Mouse (Mus musculus) thymus, adult 2 months (tissue): Measurements from ENCODE around the gene Wdr95. TPM values are rescaled to one million over a fixed set of nuclear protein-coding genes. Genes with fewer than 3 reads are reported as not detected.

Source experiments
- DNase-seq: peaks from one replicate; pipeline ENCODE4 v3.0.0; 2021
- H3K27ac ChIP-seq: fragments of 200-500 bp; 2 replicates; pipeline ENCODE4 v1.5.1; 2012; ENCODE audit warnings: low read length, control low read depth; ENCODE audit not compliant: control insufficient read depth, insufficient read depth
- H3K27me3 ChIP-seq: fragments of 200-500 bp; 2 replicates; pipeline ENCODE4 v1.6.1; 2012; ENCODE audit warnings: mild to moderate bottlenecking, low read length, moderate library complexity, mixed read lengths; ENCODE audit not compliant: control insufficient read depth, insufficient read depth
- H3K36me3 ChIP-seq: fragments of 200-500 bp; 2 replicates; pipeline ENCODE4 v1.6.1; 2012; ENCODE audit warnings: mild to moderate bottlenecking, low read length, moderate library complexity; ENCODE audit not compliant: control insufficient read depth, insufficient read depth
- H3K4me1 ChIP-seq: fragments of 200-500 bp; replicated peaks from 2 replicates; pipeline ENCODE4 v1.6.1; 2012; ENCODE audit warnings: low read length; ENCODE audit not compliant: control insufficient read depth, insufficient read depth
- H3K4me3 ChIP-seq: fragments of 200-500 bp; 2 replicates; pipeline ENCODE4 v1.5.1; 2012; ENCODE audit warnings: mild to moderate bottlenecking, low read length, control low read depth, moderate library complexity; ENCODE audit not compliant: control insufficient read depth, insufficient read depth
- CTCF ChIP-seq: fragments of 200-500 bp; IDR thresholded peaks from 2 replicates; pipeline ENCODE4 v1.5.1; 2012; ENCODE audit warnings: mild to moderate bottlenecking, control low read depth, low read length, moderate library complexity, borderline replicate concordance; ENCODE audit not compliant: control insufficient read depth, poor library complexity, insufficient read depth; ENCODE audit errors: extremely low read depth
- POLR2A ChIP-seq: fragments of 200-500 bp; IDR thresholded peaks from 2 replicates; pipeline ENCODE4 v1.6.1; 2012; ENCODE audit warnings: mild to moderate bottlenecking, low read length, control low read depth, moderate library complexity; ENCODE audit not compliant: control insufficient read depth, poor library complexity, insufficient read depth; ENCODE audit errors: extremely low read depth
- WGBS: fragments of 180-500 bp; shearing (Covaris S2); methylation state at CpG from one replicate; pipeline ENCODE4 v1.1.7; 2018; 5-methylcytosine and 5-hydroxymethylcytosine counted together
- polyA plus RNA-seq: library from polyadenylated mRNA; depleted of rRNA; stranded (reverse); fragments of >200 nt; gene quantifications from 2 replicates; pipeline ENCODE4 v1.2.3, GENCODE M21; 2012

Gene Wdr95
- polyA plus RNA-seq, 1 experiment, result 0.31 TPM

GRCm38 (mm10) chr5:149489136-149489535, 39.3 kb upstream of the Wdr95 start:
- H3K27me3 ChIP-seq, result no peaks in the 10 kb centered on the region
- DNase-seq, result no peak
- WGBS, result 92% methylated on average over 11 of the region's 11 CpGs
- no peak for TF ChIP-seq CTCF
- TF ChIP-seq POLR2A, result no peak
- peaks cover 6% of the 10 kb centered on the region for H3K4me1 ChIP-seq
- no peak overlapping the region for H3K4me3 ChIP-seq
- H3K36me3 ChIP-seq, result no peaks in the 10 kb centered on the region
- H3K27ac ChIP-seq, result no peak overlapping the region

GRCm38 (mm10) chr5:149490275-149490674, 38.2 kb upstream of the Wdr95 start:
- Histone ChIP-seq H3K4me3 (no peak overlapping the region), H3K4me1 (peaks cover 6% of the 10 kb centered on the region), H3K36me3 (no peaks in the 10 kb centered on the region), H3K27ac (no peak overlapping the region), H3K27me3 (no peaks in the 10 kb centered on the region)
- TF ChIP-seq CTCF (no peak), POLR2A (no peak)
- WGBS, result 93% methylated on average over 15 of the region's 15 CpGs
- no peak for DNase-seq

GRCm38 (mm10) chr5:149495655-149496054, 32.8 kb upstream of the Wdr95 start:
- peaks cover 6% of the 10 kb centered on the region for H3K4me1 ChIP-seq
- H3K36me3 ChIP-seq, result no peaks in the 10 kb centered on the region
- no peak for DNase-seq
- no peaks in the 10 kb centered on the region for H3K27me3 ChIP-seq
- WGBS, result 85% methylated on average over 6 of the region's 6 CpGs
- no peak overlapping the region for H3K27ac ChIP-seq
- no peak for TF ChIP-seq POLR2A
- no peak for TF ChIP-seq CTCF
- H3K4me3 ChIP-seq, result no peak overlapping the region

GRCm38 (mm10) chr5:149496401-149497066, 31.9 kb upstream of the Wdr95 start:
- H3K27ac ChIP-seq, result no peak overlapping the region
- H3K4me1 ChIP-seq, result peaks cover 6% of the 10 kb centered on the region
- WGBS, result 91% methylated on average over 12 of the region's 12 CpGs
- no peaks in the 10 kb centered on the region for H3K27me3 ChIP-seq
- H3K36me3 ChIP-seq, result no peaks in the 10 kb centered on the region
- no peak overlapping the region for H3K4me3 ChIP-seq
- no peak for TF ChIP-seq CTCF
- TF ChIP-seq POLR2A, result no peak
- DNase-seq, result no peak

- 85% methylated on average over 4 of the region's 4 CpGs for WGBS
- DNase-seq, result no peak
- H3K27me3 ChIP-seq, result no peaks in the 10 kb centered on the region
- H3K36me3 ChIP-seq, result no peaks in the 10 kb centered on the region
- no peaks in the 10 kb centered on the region for H3K4me1 ChIP-seq
- H3K4me3 ChIP-seq, result no peak overlapping the region
- H3K27ac ChIP-seq, result no peak overlapping the region
- no peak for TF ChIP-seq POLR2A
- no peak for TF ChIP-seq CTCF
These were observed 28.5 kb upstream of the Wdr95 start for GRCm38 (mm10) chr5:149499936-149500335.

- TF ChIP-seq POLR2A, result no peak
- no peak for TF ChIP-seq CTCF
- DNase-seq, result no peak
- 94% methylated on average over 23 of the region's 23 CpGs for WGBS
- Histone ChIP-seq H3K27me3 (no peaks in the 10 kb centered on the region), H3K4me1 (no peaks in the 10 kb centered on the region), H3K36me3 (no peaks in the 10 kb centered on the region), H3K4me3 (no peak overlapping the region), H3K27ac (no peak overlapping the region)
These were observed 24.9 kb upstream of the Wdr95 start for GRCm38 (mm10) chr5:149503423-149504175.

- no peaks in the 10 kb centered on the region for H3K27me3 ChIP-seq
These were observed 23.5 kb upstream of the Wdr95 start for GRCm38 (mm10) chr5:149504985-149505384.

More at GRCm38 (mm10) chr5:149504985-149505384, 23.5 kb upstream of the Wdr95 start:
- no peaks in the 10 kb centered on the region for H3K36me3 ChIP-seq
- no peak overlapping the region for H3K4me3 ChIP-seq
- TF ChIP-seq CTCF (no peak), POLR2A (no peak)
- no peak for DNase-seq
- no peaks in the 10 kb centered on the region for H3K4me1 ChIP-seq
- H3K27ac ChIP-seq, result no peak overlapping the region
- 95% methylated on average over 8 of the region's 8 CpGs for WGBS
